Mouse (Mus musculus): ENCODE results near the gene Gm3164. TPM values are rescaled to one million over a fixed set of nuclear protein-coding genes. Genes with fewer than 3 reads are reported as not detected.
"Not testable (repeated sequence)": the region's sequence is repeated elsewhere in the genome, so short reads cannot be mapped to it uniquely, and the experiment has no call there.

Gene Gm3164
- polyA plus RNA-seq, 1 experiment from 2014 or later, result 0.48 TPM

- not testable (repeated sequence) for H3K4me3 ChIP-seq; H3K9me3 ChIP-seq; DNase-seq (ENCODE audit: low spot score); H3K4me1 ChIP-seq; H3K36me3 ChIP-seq; H3K27ac ChIP-seq; H3K27me3 ChIP-seq (ENCODE audit: insufficient read depth, poor library complexity, severe bottlenecking)
- WGBS, result 82% methylated on average over 1 of the region's 2 CpGs
These were observed 66.2 kb downstream of the Gm3164 start, which contains the start of gene Gm3182 for GRCm38 (mm10) chr14:4481445-4481844. Gm3182 (plus strand) TSS chr14:4481745.

Other genes starting within 250 kb of the Gm3164 start
- 0.16 and 0.30 TPM in 2 replicates for gene Gm2974, start 232.9 kb upstream of the Gm3164 start, polyA plus RNA-seq (2016; fragmentation: Nextera tagmentation; extraction: Ambion mirVana)
- not detected in 2 replicates for gene Gm3138, start 165.8 kb upstream of the Gm3164 start, polyA plus RNA-seq (2016; fragmentation: Nextera tagmentation; extraction: Ambion mirVana)
- not detected in 2 replicates for gene Gm3149, start 98.2 kb upstream of the Gm3164 start, polyA plus RNA-seq (2016; fragmentation: Nextera tagmentation; extraction: Ambion mirVana)
- gene 2610042L04Rik, start 80.7 kb upstream of the Gm3164 start, polyA plus RNA-seq (2016; fragmentation: Nextera tagmentation; extraction: Ambion mirVana), result 0.17 TPM in 1 of 2 replicates, not detected in the other
- not detected in 2 replicates for gene Gm3159, start 17.9 kb upstream of the Gm3164 start, polyA plus RNA-seq (2016; fragmentation: Nextera tagmentation; extraction: Ambion mirVana)
- gene Gm3173, start 15.5 kb downstream of the Gm3164 start, polyA plus RNA-seq (2016; fragmentation: Nextera tagmentation; extraction: Ambion mirVana), result not detected in 2 replicates
- gene Gm3182, start 66.3 kb downstream of the Gm3164 start, polyA plus RNA-seq (2016; fragmentation: Nextera tagmentation; extraction: Ambion mirVana), result not detected in 2 replicates
- not detected in 2 replicates for gene Gm3047, start 140.0 kb downstream of the Gm3164 start, polyA plus RNA-seq (2016; fragmentation: Nextera tagmentation; extraction: Ambion mirVana)
- 0.36 TPM in 1 of 2 replicates, not detected in the other for gene Gm8159, start 216.9 kb downstream of the Gm3164 start, polyA plus RNA-seq (2016; fragmentation: Nextera tagmentation; extraction: Ambion mirVana)
- gene Gm3239, start 248.7 kb downstream of the Gm3164 start, polyA plus RNA-seq (2016; fragmentation: Nextera tagmentation; extraction: Ambion mirVana), result 0.38 and 0.59 TPM in 2 replicates